28 mouse cellular contexts compared by ENCODE assay signal in genomic region chr4:120588445-120588844, GRCm38 (mm10). TPM values are rescaled to one million over a fixed set of nuclear protein-coding genes. Genes with fewer than 3 reads are reported as not detected.
DNase-seq lines count a peak whose midpoint lies in the region; ATAC-seq and TF ChIP-seq lines count a peak whose summit lies in the region.
"Had no signal": no experiment of that assay in that cellular context is flagged by ENCODE, and none has a peak within 500 bp of the region (broad histone marks: within the 10 kb centered on the region; RNA-seq: fewer than 3 reads in every experiment).

Gene Gm8439 (plus strand): TSS chr4:120588745.

- H3K4me2 ChIP-seq in lung, postnatal 0 days (replicated peaks; ENCODE audit: low read depth, low read length): 0 out of 2 replicates have a peak within 1 kb of the TSS, but pooled peaks have one; percentile 5
- H3K4me2 ChIP-seq: embryonic facial prominence, embryonic 12.5 days; forebrain, embryonic 15.5 days; heart, embryonic 12.5 days; hindbrain, embryonic 15.5 days had no signal

- 31% methylated on average over 4 of the region's 4 CpGs for WGBS in kidney, adult 2 months
- WGBS in lung, postnatal 0 days: 20% methylated on average over 4 of the region's 4 CpGs

- H3K27ac ChIP-seq in kidney, adult 2 months (ENCODE audit: insufficient read depth, low read depth, low read length): 0 out of 2 replicates have a peak within 1 kb of the TSS, but pooled peaks have one; percentile 9
- no peak within 1 kb of the TSS for H3K27ac ChIP-seq in lung, postnatal 0 days (ENCODE audit: low read length)
- H3K27ac ChIP-seq: embryonic facial prominence, embryonic 12.5 days; forebrain, embryonic 15.5 days; hindbrain, embryonic 15.5 days had no signal

- no peak for TF ChIP-seq POLR2A in kidney, adult 2 months (IDR thresholded peaks at IDR 0.05; ENCODE audit: low read depth, low read length)

- H3K4me3 ChIP-seq in kidney, adult 2 months (ENCODE audit: insufficient read depth, low read depth, low read length): no peak within 1 kb of the TSS
- H3K4me3 ChIP-seq in lung, postnatal 0 days (ENCODE audit: low read depth, low read length): no peak within 1 kb of the TSS
- H3K4me3 ChIP-seq in megakaryocyte, embryonic 14.5 days (replicated peaks): peak within 1 kb of the TSS; percentile 67
- H3K4me3 ChIP-seq: embryonic facial prominence, embryonic 12.5 days; erythroblast, embryonic 14.5 days; forebrain, embryonic 15.5 days; heart, embryonic 12.5 days; hindbrain, embryonic 15.5 days had no signal

- H3K9me3 ChIP-seq in lung, postnatal 0 days (ENCODE audit: low read length): no peaks in the 10 kb centered on the region
- no peaks in the 10 kb centered on the region for H3K9me3 ChIP-seq in megakaryocyte, embryonic 14.5 days
- H3K9me3 ChIP-seq: embryonic facial prominence, embryonic 12.5 days; forebrain, embryonic 15.5 days; heart, embryonic 12.5 days; hindbrain, embryonic 15.5 days had no signal

- DNase-seq in kidney, adult 2 months: no peak
- DNase-seq in kidney, postnatal 14 days: no peak
- peak; percentile 24 for DNase-seq in lung, postnatal 0 days (ENCODE audit: low spot score)
- no peak for DNase-seq in lung, postnatal 10 days
- no peak for DNase-seq in ovary, adult 18-20 months (ENCODE audit: low spot score)
- DNase-seq: adrenal gland, adult 2 months; cerebellum, adult 9-11 months; gastrocnemius, postnatal 25 days; heart, postnatal 14 days; layer of hippocampus, postnatal 36 days; lung, postnatal 14 days; right cerebral cortex, adult 18-20 months; thymus, postnatal 14 days had no signal

- no peak for ATAC-seq in lung, postnatal 0 days
- 0 out of 2 replicates have a peak, but pooled peaks have one; percentile 12 for ATAC-seq in granulocyte monocyte progenitor cell, adult 5-6 weeks (replicated peaks; ENCODE audit: poor library complexity, severe bottlenecking)
- ATAC-seq in CD4-positive, CD25-positive, alpha-beta regulatory T cell, adult 4 months: no peak
- ATAC-seq: forebrain, embryonic 15.5 days had no signal

- peaks cover 4% of the 10 kb centered on the region; the same call in 1 of the 2 replicates for H3K4me1 ChIP-seq in kidney, adult 2 months (ENCODE audit: control insufficient read depth, insufficient read depth, low read length)
- peaks cover 3% of the 10 kb centered on the region; the same call in 1 of the 2 replicates for H3K4me1 ChIP-seq in lung, postnatal 0 days (ENCODE audit: insufficient read depth, low read depth, low read length)
- H3K4me1 ChIP-seq in megakaryocyte, embryonic 14.5 days: peaks cover 19% of the 10 kb centered on the region
- H3K4me1 ChIP-seq: embryonic facial prominence, embryonic 12.5 days; forebrain, embryonic 15.5 days; hindbrain, embryonic 15.5 days had no signal

- no peak for TF ChIP-seq CTCF in kidney, adult 2 months (conservative IDR thresholded peaks at IDR 0.05; ENCODE audit: insufficient read depth, insufficient read length, low read depth, low read length)
- no peak for TF ChIP-seq CTCF in lung, postnatal 0 days (IDR thresholded peaks at IDR 0.05)

- no peak for TF ChIP-seq EP300 in lung, postnatal 0 days (IDR thresholded peaks at IDR 0.05)

- no peaks in the 10 kb centered on the region for H3K36me3 ChIP-seq in kidney, adult 2 months (ENCODE audit: control insufficient read depth, insufficient read depth, low read length)
- no peaks in the 10 kb centered on the region for H3K36me3 ChIP-seq in lung, postnatal 0 days (ENCODE audit: insufficient read depth, low read length)
- H3K36me3 ChIP-seq in megakaryocyte, embryonic 14.5 days (replicated peaks; ENCODE audit: low read length): no peaks in the 10 kb centered on the region
- H3K36me3 ChIP-seq: embryonic facial prominence, embryonic 12.5 days; forebrain, embryonic 15.5 days; heart, embryonic 12.5 days; hindbrain, embryonic 15.5 days had no signal

- H3K9ac ChIP-seq in lung, postnatal 0 days (replicated peaks; ENCODE audit: low read depth): no peak within 1 kb of the TSS
- H3K9ac ChIP-seq: embryonic facial prominence, embryonic 12.5 days; forebrain, embryonic 15.5 days; heart, embryonic 12.5 days; hindbrain, embryonic 15.5 days had no signal

- no peaks in the 10 kb centered on the region for H3K27me3 ChIP-seq in kidney, adult 2 months (replicated peaks; ENCODE audit: control insufficient read depth, insufficient read depth, low read length)
- no peaks in the 10 kb centered on the region for H3K27me3 ChIP-seq in lung, postnatal 0 days (replicated peaks; ENCODE audit: insufficient read depth, low read length)
- H3K27me3 ChIP-seq in megakaryocyte, embryonic 14.5 days (replicated peaks): peaks cover 49% of the 10 kb centered on the region

RNA-seq across cellular contexts. Expression of gene Gm8439, which starts in this region (rescaled TPM):
- polyA plus RNA-seq in kidney, adult 2 months (2012; rRNA removed): not detected in 2 replicates
- polyA plus RNA-seq in lung, postnatal 0 days (2015; fragmentation: Nextera tagmentation; extraction: Ambion mirVana): not detected in 2 replicates
- not detected in 2 replicates for total RNA-seq in granulocyte monocyte progenitor cell, adult 5-6 weeks (2014; fragmentation: Nextera tagmentation)
- not detected in 2 replicates for total RNA-seq in granulocyte monocyte progenitor cell, adult 5-6 weeks (2017)
- not detected in 2 replicates for polyA plus RNA-seq in megakaryocyte, embryonic 14.5 days (2012; ENCODE audit: insufficient read depth, low replicate concordance)
- under 1 TPM in 1 of 2 experiments, not detected in 1; 0.83 TPM for polyA plus RNA-seq in CD4-positive, CD25-positive, alpha-beta regulatory T cell, adult 4 months (2017; shearing (Covaris generic))
- total RNA-seq: adrenal gland, adult 2 months; gastrocnemius, postnatal 25 days; heart, postnatal 14 days; layer of hippocampus, postnatal 36 days; left cerebral cortex, postnatal 14 days; megakaryocyte-erythroid progenitor cell, adult 5-6 weeks; midbrain, postnatal 0 days had no signal
- polyA plus RNA-seq: adrenal gland, adult 2 months; cortical plate, adult 2 months; embryonic facial prominence, embryonic 12.5 days; erythroblast, embryonic 14.5 days; forebrain, embryonic 15.5 days; heart, embryonic 12.5 days; hindbrain, embryonic 15.5 days; intestine, embryonic 16.5 days; limb, embryonic 14.5 days; midbrain, postnatal 0 days; testis, adult 2 months had no signal

Comparison
In these comparisons a context has a peak if more than half of its experiments do, and no peak if none do; other contexts are left out.
1. Peak in DNase-seq and H3K4me2 ChIP-seq in lung, postnatal 0 days; RNA of the gene not detected or under 1 TPM.
2. Peak in ATAC-seq in granulocyte monocyte progenitor cell, adult 5-6 weeks; RNA of the gene not detected or under 1 TPM.